Comparison of ENCODE assay signal across 8 mouse cellular contexts in genomic region chr9:119937005-119937773, GRCm38 (mm10). TPM values are rescaled to one million over a fixed set of nuclear protein-coding genes. Genes with fewer than 3 reads are reported as not detected.
DNase-seq lines count a peak whose midpoint lies in the region; ATAC-seq lines count a peak whose summit lies in the region.

Gorasp1 (minus strand) TSS chr9:119937565.
Ttc21a (plus strand) TSS chr9:119937606.

- peak within 1 kb of the TSS; percentile 93 for H3K4me2 ChIP-seq in intestine, embryonic 14.5 days (ENCODE audit: low read length)

- H3K27me3 ChIP-seq in intestine, embryonic 14.5 days (replicated peaks; ENCODE audit: control insufficient read depth, insufficient read depth, low read length) = no peaks in the 10 kb centered on the region

- intact Hi-C loops in left cerebral cortex, postnatal 14 days (cut with DNase I) = no loop called here

- peak; percentile 92 to 97 for DNase-seq in adrenal gland, adult 18-20 months (ENCODE audit: low spot score in 2 of 2)
- DNase-seq in embryo, embryonic 11 days = peak; percentile 98
- DNase-seq in gastrocnemius, postnatal 25 days = peak; percentile 91
- peak; percentile 96 for DNase-seq in intestine, embryonic 14.5 days (ENCODE audit: low spot score)
- DNase-seq in left cerebral cortex, postnatal 14 days (ENCODE audit: low spot score in 2 of 2) = peak; percentile 93
- DNase-seq in mesoderm, embryonic 11.5 days (ENCODE audit: low read depth, low spot score) = peak; percentile 96
- peak; percentile 86 to 89 for DNase-seq in right cerebral cortex, postnatal 36 days (ENCODE audit: low spot score in 2 of 2)
- peak; percentile 92 for DNase-seq in yolk sac, embryonic 10.5 days (ENCODE audit: low spot score)

- 2% methylated on average over 39 of the region's 40 CpGs for WGBS in intestine, embryonic 14.5 days

- H3K27ac ChIP-seq in intestine, embryonic 14.5 days (ENCODE audit: low read depth) = peak within 1 kb of the TSS; percentile 72

- peaks cover 7% of the 10 kb centered on the region; the same call in 1 of the 2 replicates for H3K4me1 ChIP-seq in intestine, embryonic 14.5 days (replicated peaks; ENCODE audit: control insufficient read depth, insufficient read depth, low read length)

- peak; percentile 96 for ATAC-seq in intestine, embryonic 14.5 days (replicated peaks; ENCODE audit: low FRiP score, low TSS enrichment, low read depth)

- peak within 1 kb of the TSS; percentile 77 for H3K4me3 ChIP-seq in intestine, embryonic 14.5 days (ENCODE audit: low read depth, low read length)

- H3K9me3 ChIP-seq in intestine, embryonic 14.5 days (ENCODE audit: control insufficient read depth, low read length) = no peaks in the 10 kb centered on the region

- H3K9ac ChIP-seq in intestine, embryonic 14.5 days (ENCODE audit: low read length) = peak within 1 kb of the TSS; percentile 75

- 0 out of 2 replicates have a peak, but pooled peaks cover 6% of the 10 kb centered on the region for H3K36me3 ChIP-seq in intestine, embryonic 14.5 days (ENCODE audit: control insufficient read depth, insufficient read depth, low read length)

RNA-seq across cellular contexts. Expression of gene Gorasp1, which starts in this region (rescaled TPM):
- total RNA-seq in adrenal gland, adult 18-20 months (2021) = 10 to 100 TPM; 20.7 to 23.0 TPM
- 10 to 100 TPM; 17.2 to 19.3 TPM for total RNA-seq in gastrocnemius, postnatal 25 days (2021)
- polyA plus RNA-seq in intestine, embryonic 14.5 days (2014; fragmentation: Nextera tagmentation; extraction: Ambion mirVana) = 24.2 and 32.1 TPM in 2 replicates
- total RNA-seq in left cerebral cortex, postnatal 14 days (2021) = 10 to 100 TPM; 31.3 to 33.7 TPM

RNA-seq across cellular contexts. Expression of gene Ttc21a, which starts in this region (rescaled TPM):
- total RNA-seq in adrenal gland, adult 18-20 months (2021) = under 1 TPM in 1 of 2 experiments, not detected in 1; 0.43 TPM
- total RNA-seq in gastrocnemius, postnatal 25 days (2021) = not detected
- 0.07 and 0.09 TPM in 2 replicates for polyA plus RNA-seq in intestine, embryonic 14.5 days (2014; fragmentation: Nextera tagmentation; extraction: Ambion mirVana)
- total RNA-seq in left cerebral cortex, postnatal 14 days (2021) = under 1 TPM; 0.55 TPM

Comparison
In these comparisons a context has a peak if more than half of its experiments do, and no peak if none do; other contexts are left out.
1. Peak in every context shown above with its lines: DNase-seq, ATAC-seq, H3K4me3 ChIP-seq and H3K27ac ChIP-seq.